Mouse (Mus musculus): ENCODE data around the gene Hist1h2ad. TPM values are rescaled to one million over a fixed set of nuclear protein-coding genes. Genes with fewer than 3 reads are reported as not detected.
"Not testable (repeated sequence)": the region's sequence is repeated elsewhere in the genome, so short reads cannot be mapped to it uniquely, and the experiment has no call there.

Gene Hist1h2ad
- polyA plus RNA-seq, 1 experiment: 3.0 TPM

DNA sequence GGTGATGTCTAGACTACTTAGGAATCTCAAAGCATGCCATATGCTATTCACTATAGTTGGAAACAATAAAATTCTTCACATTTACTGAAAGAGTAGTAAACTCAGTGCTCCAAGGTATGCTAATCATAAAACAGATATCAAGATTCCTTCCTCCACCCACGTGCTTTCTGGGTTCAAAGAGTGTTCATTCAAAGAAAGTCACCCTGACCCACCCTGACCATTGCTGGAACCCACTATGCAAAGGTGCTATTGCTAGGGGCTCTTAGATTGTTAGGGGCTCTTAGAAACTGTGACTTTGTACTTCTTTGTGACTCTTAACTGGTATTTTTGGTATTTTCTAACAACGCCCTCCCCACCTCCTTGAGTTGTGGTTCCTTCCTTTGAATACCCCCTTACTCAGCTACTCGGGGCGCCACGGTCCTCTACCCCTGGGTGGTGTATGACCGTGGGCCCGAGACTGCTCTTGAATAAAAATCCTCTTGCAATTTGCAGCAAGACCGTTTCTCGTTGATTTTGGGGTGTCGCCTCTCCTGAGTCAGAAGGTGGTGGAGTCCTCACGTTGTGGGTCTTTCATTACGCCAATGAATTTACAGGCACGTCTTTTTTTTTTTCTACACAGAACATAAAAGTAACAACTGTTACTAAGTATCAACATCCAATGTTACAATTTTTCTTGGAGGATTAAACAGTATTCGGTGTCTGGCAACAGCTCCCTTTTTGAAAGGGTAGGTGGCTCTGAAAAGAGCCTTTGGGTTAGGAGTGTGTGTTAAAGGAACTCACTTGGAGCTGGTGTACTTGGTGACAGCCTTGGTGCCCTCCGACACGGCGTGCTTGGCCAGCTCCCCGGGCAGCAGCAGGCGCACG is 915 bp upstream of the Hist1h2ad start:
- H3K27ac ChIP-seq (ENCODE audit: insufficient read depth, low read length): peak overlapping the region; percentile 92
- TF ChIP-seq POLR2A (IDR thresholded peaks at IDR 0.05; ENCODE audit: low read depth, low read length): peak; percentile 42; the same call in 1 of the 2 replicates
- peak overlapping the region; percentile 49 for H3K4me3 ChIP-seq (ENCODE audit: insufficient read depth, low read length)
- H3K4me1 ChIP-seq (ENCODE audit: control insufficient read depth, insufficient read depth, low read length): not testable (repeated sequence)

DNA sequence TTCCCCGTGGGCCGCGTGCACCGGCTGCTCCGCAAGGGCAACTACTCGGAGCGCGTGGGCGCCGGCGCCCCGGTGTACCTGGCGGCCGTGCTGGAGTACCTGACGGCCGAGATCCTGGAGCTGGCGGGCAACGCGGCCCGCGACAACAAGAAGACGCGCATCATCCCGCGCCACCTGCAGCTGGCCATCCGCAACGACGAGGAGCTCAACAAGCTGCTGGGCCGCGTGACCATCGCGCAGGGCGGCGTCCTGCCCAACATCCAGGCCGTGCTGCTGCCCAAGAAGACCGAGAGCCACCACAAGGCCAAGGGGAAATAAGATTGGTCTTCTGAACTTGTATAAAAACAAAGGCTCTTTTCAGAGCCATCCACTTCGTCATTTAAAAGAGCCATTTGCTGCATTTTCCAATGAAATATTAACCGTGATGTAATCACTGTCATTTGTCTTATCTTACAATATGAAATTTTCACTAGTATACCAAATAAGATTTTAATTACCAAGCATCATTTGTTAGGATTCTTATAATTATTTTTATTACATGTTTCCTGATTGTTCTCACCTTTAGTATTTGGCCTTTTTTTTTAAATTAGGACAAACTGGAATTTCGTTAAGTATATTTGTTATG is 477 bp downstream of the Hist1h2ad start:
- TF ChIP-seq POLR2A (IDR thresholded peaks at IDR 0.05; ENCODE audit: low read depth, low read length): peak; percentile 65; the same call in 1 of the 2 replicates
- peak overlapping the region; percentile 13; the same call in 1 of the 2 replicates for H3K4me3 ChIP-seq (ENCODE audit: insufficient read depth, low read length)
- H3K27ac ChIP-seq (ENCODE audit: insufficient read depth, low read length): peak overlapping the region; percentile 85
- H3K4me1 ChIP-seq (ENCODE audit: control insufficient read depth, insufficient read depth, low read length): not testable (repeated sequence)

DNA sequence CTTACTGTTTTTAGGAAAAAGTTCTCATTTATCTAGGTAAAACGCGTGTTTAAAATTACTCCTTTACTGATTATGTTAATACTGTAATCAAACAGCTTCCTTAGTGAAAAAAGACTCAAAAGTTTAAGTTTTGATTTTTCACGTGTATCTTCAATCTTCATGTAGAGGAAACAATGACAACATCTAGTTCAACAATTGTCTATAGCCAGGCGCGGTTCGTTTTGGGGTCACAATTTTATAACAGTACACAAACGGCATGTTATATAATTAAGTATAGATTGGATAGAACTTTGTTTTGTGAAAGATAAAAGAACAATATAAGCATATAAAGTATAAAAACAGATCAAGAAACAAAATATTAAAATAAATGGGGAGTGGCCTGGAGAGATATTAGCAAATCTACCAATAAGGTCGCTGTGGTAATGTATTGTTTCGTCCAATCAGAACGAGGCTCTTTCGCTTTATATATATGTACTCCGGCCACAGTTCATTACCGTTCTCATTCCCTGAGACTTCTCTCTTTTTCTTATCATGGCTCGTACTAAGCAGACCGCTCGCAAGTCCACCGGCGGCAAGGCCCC is 1.2 kb downstream of the Hist1h2ad start, which contains the start of gene Hist1h3d:
Gene Hist1h3d (plus strand): TSS at position 493 of the 581 bp plus-strand sequence.
- TF ChIP-seq POLR2A (IDR thresholded peaks at IDR 0.05; ENCODE audit: low read depth, low read length): no peak; the same call in 1 of the 2 replicates
- TF ChIP-seq CTCF (IDR thresholded peaks at IDR 0.05; ENCODE audit: borderline replicate concordance, insufficient read depth, low read length): no peak
- Histone ChIP-seq H3K4me1 (ENCODE audit: control insufficient read depth, insufficient read depth, low read length) (no peaks in the 10 kb centered on the region), H3K4me3 (ENCODE audit: insufficient read depth, low read length) (peak within 1 kb of the TSS; percentile 54), H3K27ac (ENCODE audit: insufficient read depth, low read length) (peak within 1 kb of the TSS; percentile 85)

DNA sequence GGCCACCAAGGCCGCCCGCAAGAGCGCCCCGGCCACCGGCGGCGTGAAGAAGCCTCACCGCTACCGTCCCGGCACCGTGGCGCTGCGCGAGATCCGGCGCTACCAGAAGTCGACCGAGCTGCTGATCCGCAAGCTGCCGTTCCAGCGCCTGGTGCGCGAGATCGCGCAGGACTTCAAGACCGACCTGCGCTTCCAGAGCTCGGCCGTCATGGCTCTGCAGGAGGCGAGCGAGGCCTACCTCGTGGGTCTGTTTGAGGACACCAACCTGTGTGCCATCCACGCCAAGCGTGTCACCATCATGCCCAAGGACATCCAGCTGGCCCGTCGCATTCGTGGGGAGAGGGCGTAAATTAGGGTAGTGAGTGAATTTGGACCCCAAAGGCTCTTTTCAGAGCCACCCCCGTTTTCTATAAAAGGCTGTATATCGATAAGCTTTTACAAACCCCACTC is 1.7 kb downstream of the Hist1h2ad start:
- TF ChIP-seq POLR2A (IDR thresholded peaks at IDR 0.05; ENCODE audit: low read depth, low read length): peak; percentile 81
- peak overlapping the region; percentile 80 for H3K27ac ChIP-seq (ENCODE audit: insufficient read depth, low read length)
- peak overlapping the region; percentile 54 for H3K4me3 ChIP-seq (ENCODE audit: insufficient read depth, low read length)
- not testable (repeated sequence) for H3K4me1 ChIP-seq (ENCODE audit: control insufficient read depth, insufficient read depth, low read length)

DNA sequence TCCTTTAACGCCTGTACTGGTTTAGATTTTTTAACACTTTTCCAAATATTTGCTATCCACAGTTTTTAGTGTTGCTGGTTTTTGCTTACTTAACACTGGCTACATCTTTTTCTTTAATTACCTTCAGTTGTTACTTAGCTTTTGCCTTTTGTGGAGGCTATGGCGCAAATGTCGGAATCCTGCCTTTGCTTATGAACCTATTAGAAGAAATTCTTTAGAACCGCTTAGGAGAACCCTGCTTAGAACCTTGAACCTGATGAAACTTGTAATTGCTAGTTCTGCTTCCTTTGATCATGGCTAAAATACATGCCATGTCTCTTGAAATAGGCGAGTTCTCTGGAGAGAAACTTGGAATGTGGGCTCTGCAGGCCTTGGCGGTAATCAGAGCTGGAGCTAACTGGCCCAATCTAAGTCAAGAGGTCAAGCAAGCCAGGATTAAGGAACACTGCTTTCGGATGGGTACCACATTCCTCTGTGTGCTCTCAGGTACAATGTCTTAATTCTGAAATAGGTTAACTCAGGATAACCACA is 2.2 kb downstream of the Hist1h2ad start:
- peak overlapping the region; percentile 80 for H3K27ac ChIP-seq (ENCODE audit: insufficient read depth, low read length)
- H3K4me3 ChIP-seq (ENCODE audit: insufficient read depth, low read length): peak overlapping the region; percentile 54
- TF ChIP-seq POLR2A (IDR thresholded peaks at IDR 0.05; ENCODE audit: low read depth, low read length) (peak; percentile 72), CTCF (IDR thresholded peaks at IDR 0.05; ENCODE audit: borderline replicate concordance, insufficient read depth, low read length) (no peak)
- H3K4me1 ChIP-seq (ENCODE audit: control insufficient read depth, insufficient read depth, low read length): no peaks in the 10 kb centered on the region

DNA sequence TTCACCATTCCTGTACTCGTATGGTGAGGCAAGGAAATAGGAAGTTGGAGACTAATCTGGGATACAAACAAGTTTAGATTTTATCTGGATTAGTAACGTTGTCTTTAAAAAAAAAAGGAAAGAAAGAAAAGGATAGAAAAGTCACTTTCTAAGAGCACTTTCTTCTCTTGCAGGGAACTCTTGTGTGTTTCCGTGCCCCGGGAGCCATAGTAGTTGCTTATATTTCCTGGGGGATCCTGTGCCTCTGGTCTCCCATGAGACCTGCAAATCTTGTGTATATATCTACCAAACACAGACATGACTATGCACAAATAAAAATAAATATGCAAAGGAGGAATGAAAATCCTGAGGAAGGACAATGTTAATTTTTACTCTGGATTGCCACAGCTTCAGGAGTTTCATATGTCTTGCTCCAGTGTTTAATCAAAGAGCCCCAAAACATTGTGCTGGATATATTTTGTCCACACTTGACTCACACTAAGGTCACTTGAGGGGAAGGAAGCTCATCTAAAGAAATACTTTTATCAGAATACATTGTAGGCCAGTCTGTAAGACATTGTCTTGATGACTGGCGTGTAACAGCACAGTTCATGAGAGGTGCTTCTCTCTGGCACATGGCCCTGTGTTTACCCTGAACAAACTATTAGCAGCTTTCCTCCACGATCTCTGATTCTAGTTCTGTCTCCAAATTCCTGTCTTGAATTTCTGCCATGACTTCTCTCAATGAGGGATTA is 2.9 kb downstream of the Hist1h2ad start:
- H3K4me3 ChIP-seq (ENCODE audit: insufficient read depth, low read length): peak overlapping the region; percentile 54
- TF ChIP-seq CTCF (IDR thresholded peaks at IDR 0.05; ENCODE audit: borderline replicate concordance, insufficient read depth, low read length) (no peak), POLR2A (IDR thresholded peaks at IDR 0.05; ENCODE audit: low read depth, low read length) (no peak)
- H3K27ac ChIP-seq (ENCODE audit: insufficient read depth, low read length): peak overlapping the region; percentile 76

DNA sequence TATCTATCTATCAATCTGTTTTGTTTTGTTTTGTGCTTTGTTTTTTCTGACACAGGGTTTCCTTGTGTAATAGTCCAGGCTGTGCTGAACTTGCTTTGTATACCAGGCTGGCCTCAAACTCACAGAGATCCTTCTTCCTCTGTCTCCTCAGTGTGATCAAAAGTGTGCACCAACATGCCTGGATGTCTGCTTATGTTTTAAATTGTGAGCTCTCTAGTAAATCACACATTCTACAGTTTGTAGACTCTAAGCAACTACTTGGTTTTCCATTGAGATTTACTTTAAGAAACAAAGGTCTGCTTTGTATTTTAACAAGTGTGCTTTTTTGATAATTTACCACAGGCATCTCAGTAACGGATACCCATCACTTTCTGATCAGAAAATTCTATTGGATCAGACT is 3.7 kb downstream of the Hist1h2ad start:
- no peaks in the 10 kb centered on the region for H3K4me1 ChIP-seq (ENCODE audit: control insufficient read depth, insufficient read depth, low read length)
- no peak overlapping the region for H3K27ac ChIP-seq (ENCODE audit: insufficient read depth, low read length)
- H3K4me3 ChIP-seq (ENCODE audit: insufficient read depth, low read length): no peak overlapping the region
- TF ChIP-seq POLR2A (IDR thresholded peaks at IDR 0.05; ENCODE audit: low read depth, low read length): no peak
- TF ChIP-seq CTCF (IDR thresholded peaks at IDR 0.05; ENCODE audit: borderline replicate concordance, insufficient read depth, low read length): no peak

More for the DNA sequence above, 2.9 kb downstream of the Hist1h2ad start:
- no peaks in the 10 kb centered on the region for H3K4me1 ChIP-seq (ENCODE audit: control insufficient read depth, insufficient read depth, low read length)

DNA sequence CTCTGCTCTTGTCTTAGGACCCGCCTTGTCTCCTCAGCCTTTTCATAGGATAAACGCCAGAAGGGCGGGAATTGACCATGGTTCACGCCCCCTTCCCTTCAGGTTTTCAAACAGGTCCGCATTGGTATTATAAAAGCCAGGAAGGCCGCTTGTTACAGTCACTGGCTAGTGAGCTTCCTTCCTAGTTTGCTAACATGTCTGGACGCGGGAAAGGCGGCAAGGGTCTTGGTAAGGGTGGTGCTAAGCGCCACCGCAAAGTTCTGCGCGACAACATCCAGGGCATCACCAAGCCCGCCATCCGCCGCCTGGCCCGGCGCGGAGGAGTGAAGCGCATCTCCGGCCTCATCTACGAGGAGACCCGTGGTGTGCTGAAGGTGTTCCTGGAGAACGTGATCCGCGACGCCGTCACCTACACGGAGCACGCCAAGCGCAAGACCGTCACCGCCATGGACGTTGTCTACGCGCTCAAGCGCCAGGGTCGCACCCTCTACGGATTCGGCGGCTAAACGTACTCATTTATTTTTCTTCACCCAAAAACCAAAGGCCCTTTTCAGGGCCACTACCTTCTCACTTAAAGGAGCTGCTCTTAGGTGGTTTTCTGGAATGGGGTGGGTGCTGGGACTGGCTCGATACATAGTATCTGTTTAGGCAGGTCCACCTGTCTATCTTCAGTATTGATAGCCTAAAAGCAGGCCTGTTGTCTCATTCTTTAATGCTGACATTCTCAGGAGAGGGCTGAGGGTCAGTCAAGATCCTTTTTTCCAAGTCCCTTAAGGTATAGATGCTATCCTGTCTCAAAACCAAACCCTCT is 7.4 kb downstream of the Hist1h2ad start, which contains the start of gene Hist1h4d:
Gene Hist1h4d (plus strand): TSS at position 191 of the 811 bp plus-strand sequence.
- TF ChIP-seq CTCF (IDR thresholded peaks at IDR 0.05; ENCODE audit: borderline replicate concordance, insufficient read depth, low read length): no peak
- TF ChIP-seq POLR2A (IDR thresholded peaks at IDR 0.05; ENCODE audit: low read depth, low read length): peak; percentile 100
- peak within 1 kb of the TSS; percentile 66 for H3K4me3 ChIP-seq (ENCODE audit: insufficient read depth, low read length)
- peak within 1 kb of the TSS; percentile 59 for H3K27ac ChIP-seq (ENCODE audit: insufficient read depth, low read length)
- H3K4me1 ChIP-seq (ENCODE audit: control insufficient read depth, insufficient read depth, low read length): peaks cover 3% of the 10 kb centered on the region

Measured in embryonic fibroblast, embryonic 13.5 days (primary cell).